Comparison of ENCODE assay signal across 10 mouse cellular contexts in genomic region chr13:55516955-55517354, GRCm38 (mm10). TPM values are rescaled to one million over a fixed set of nuclear protein-coding genes. Genes with fewer than 3 reads are reported as not detected.
DNase-seq lines count a peak whose midpoint lies in the region; ATAC-seq lines count a peak whose summit lies in the region.
"Had no signal": no experiment of that assay in that cellular context is flagged by ENCODE, and none has a peak within 500 bp of the region (broad histone marks: within the 10 kb centered on the region; RNA-seq: fewer than 3 reads in every experiment).

No protein-coding gene starts in this region.

- no peak for ATAC-seq in heart, embryonic 11.5 days (replicated peaks; ENCODE audit: insufficient number of reproducible peaks, low FRiP score, low TSS enrichment)
- ATAC-seq in neutrophil, adult 5-6 weeks (ENCODE audit: extremely low read depth, insufficient number of reproducible peaks, low FRiP score, poor library complexity, severe bottlenecking) = peak; percentile 53; the same call in 1 of the 2 replicates

- 8% methylated on average over 5 of the region's 5 CpGs for WGBS in heart, embryonic 11.5 days (ENCODE audit: insufficient replicate concordance)

- no peak overlapping the region for H3K4me3 ChIP-seq in heart, embryonic 11.5 days (ENCODE audit: low read depth, low read length)
- H3K4me3 ChIP-seq: embryonic facial prominence, embryonic 12.5 days; neural tube, embryonic 13.5 days had no signal

- peaks cover 2% of the 10 kb centered on the region for H3K4me1 ChIP-seq in heart, embryonic 11.5 days (ENCODE audit: control insufficient read depth, insufficient read depth, low read length)

- no peaks in the 10 kb centered on the region for H3K9me3 ChIP-seq in heart, embryonic 11.5 days (replicated peaks; ENCODE audit: control insufficient read depth, low read length)
- H3K9me3 ChIP-seq: embryonic facial prominence, embryonic 12.5 days; neural tube, embryonic 13.5 days had no signal

- no peaks in the 10 kb centered on the region for H3K36me3 ChIP-seq in heart, embryonic 11.5 days (ENCODE audit: control insufficient read depth, insufficient read depth, low read length)
- H3K36me3 ChIP-seq: embryonic facial prominence, embryonic 12.5 days; neural tube, embryonic 13.5 days had no signal

- no peak overlapping the region for H3K9ac ChIP-seq in heart, embryonic 11.5 days (ENCODE audit: low read depth, low read length)
- H3K9ac ChIP-seq: embryonic facial prominence, embryonic 12.5 days; neural tube, embryonic 13.5 days had no signal

- DNase-seq in heart, adult 18-20 months = peak; percentile 84 to 94
- peak; percentile 90 to 95 for DNase-seq in adrenal gland, adult 18-20 months (ENCODE audit: low spot score in 2 of 2)
- peak; percentile 93 for DNase-seq in embryo, embryonic 10.5 days (ENCODE audit: low spot score)
- peak; percentile 59 for DNase-seq in heart, postnatal 25 days (ENCODE audit: low spot score)
- DNase-seq in left cerebral cortex, postnatal 10 days (ENCODE audit: extremely low spot score in 1 of 2, low spot score in 2 of 2) = peak; percentile 87 to 89
- peak; percentile 79 for DNase-seq in testis, postnatal 14 days (ENCODE audit: low spot score)

- intact Hi-C loops in heart, postnatal 25 days (cut with DNase I) = loop anchor here (1.0 to 2.0 kb wide), 3 partner anchors 20 to 112 kb away; partner anchors contain the start of gene Ddx41
- intact Hi-C loops in left cerebral cortex, postnatal 10 days (cut with DNase I) = loop anchor here (2.0 kb wide), 2 partner anchors 40 to 112 kb away; no protein-coding TSS in a partner anchor

- H3K27me3 ChIP-seq in heart, embryonic 11.5 days (ENCODE audit: control insufficient read depth, insufficient read depth, low read length) = peaks cover 9% of the 10 kb centered on the region
- H3K27me3 ChIP-seq: embryonic facial prominence, embryonic 12.5 days had no signal

- H3K27ac ChIP-seq in heart, embryonic 11.5 days (ENCODE audit: low read depth, low read length) = no peak overlapping the region
- H3K27ac ChIP-seq: embryonic facial prominence, embryonic 12.5 days; neural tube, embryonic 13.5 days had no signal

- H3K4me2 ChIP-seq in heart, embryonic 11.5 days = no peak overlapping the region
- H3K4me2 ChIP-seq: embryonic facial prominence, embryonic 12.5 days; neural tube, embryonic 13.5 days had no signal

RNA-seq across cellular contexts. Expression of gene Pdlim7, which starts 3.5 kb away (rescaled TPM):
- total RNA-seq in heart, adult 18-20 months (2021) = 10 to 100 TPM; 42.2 to 46.6 TPM
- 439 and 451 TPM in 2 replicates for polyA plus RNA-seq in heart, embryonic 11.5 days (2014; fragmentation: Nextera tagmentation; extraction: Ambion mirVana)
- total RNA-seq in adrenal gland, adult 18-20 months (2021) = 10 to 100 TPM; 11.6 to 26.8 TPM
- 10 to 100 TPM; 65.2 to 67.7 TPM for total RNA-seq in heart, postnatal 25 days (2021)
- 10 to 100 TPM; 60.1 to 61.4 TPM for total RNA-seq in left cerebral cortex, postnatal 10 days (2021)
- total RNA-seq in neutrophil, adult 5-6 weeks (2017) = 43.2 and 47.3 TPM in 2 replicates

RNA-seq across cellular contexts. Expression of gene Dok3, which starts 12.1 kb away (rescaled TPM):
- total RNA-seq in heart, adult 18-20 months (2021) = 1 to 10 TPM; 1.6 to 3.3 TPM
- 0.90 and 1.1 TPM in 2 replicates for polyA plus RNA-seq in heart, embryonic 11.5 days (2014; fragmentation: Nextera tagmentation; extraction: Ambion mirVana)
- total RNA-seq in adrenal gland, adult 18-20 months (2021) = 1 to 10 TPM; 5.1 to 5.3 TPM
- 1 to 10 TPM; 2.2 to 2.3 TPM for total RNA-seq in heart, postnatal 25 days (2021)
- 1 to 10 TPM; 4.3 to 4.5 TPM for total RNA-seq in left cerebral cortex, postnatal 10 days (2021)
- total RNA-seq in neutrophil, adult 5-6 weeks (2017) = 193 and 198 TPM in 2 replicates

RNA-seq across cellular contexts. Expression of gene Ddx41, which starts 19.5 kb away (rescaled TPM):
- 10 to 100 TPM; 11.6 to 13.8 TPM for total RNA-seq in heart, adult 18-20 months (2021)
- polyA plus RNA-seq in heart, embryonic 11.5 days (2014; fragmentation: Nextera tagmentation; extraction: Ambion mirVana) = 36.5 and 39.9 TPM in 2 replicates
- 10 to 100 TPM; 40.6 to 47.1 TPM for total RNA-seq in adrenal gland, adult 18-20 months (2021)
- 10 to 100 TPM; 13.1 to 13.2 TPM for total RNA-seq in heart, postnatal 25 days (2021)
- total RNA-seq in left cerebral cortex, postnatal 10 days (2021) = 10 to 100 TPM; 42.0 to 43.4 TPM
- total RNA-seq in neutrophil, adult 5-6 weeks (2017) = 107 and 116 TPM in 2 replicates

RNA-seq across cellular contexts. Expression of gene Dbn1, which starts 29.0 kb away (rescaled TPM):
- 1 to 10 TPM; 5.7 to 6.4 TPM for total RNA-seq in heart, adult 18-20 months (2021)
- 64.1 and 83.0 TPM in 2 replicates for polyA plus RNA-seq in heart, embryonic 11.5 days (2014; fragmentation: Nextera tagmentation; extraction: Ambion mirVana)
- total RNA-seq in adrenal gland, adult 18-20 months (2021) = 10 to 100 TPM; 11.1 to 16.2 TPM
- total RNA-seq in heart, postnatal 25 days (2021) = 10 to 100 TPM; 10.6 to 10.8 TPM
- 100 to 1,000 TPM; 350 to 366 TPM for total RNA-seq in left cerebral cortex, postnatal 10 days (2021)
- 0.12 TPM in 2 replicates for total RNA-seq in neutrophil, adult 5-6 weeks (2017)

RNA-seq across cellular contexts. Expression of gene Prr7, which starts 52.9 kb away (rescaled TPM):
- under 1 TPM; 0.45 to 0.82 TPM for total RNA-seq in heart, adult 18-20 months (2021)
- 0.21 and 0.34 TPM in 2 replicates for polyA plus RNA-seq in heart, embryonic 11.5 days (2014; fragmentation: Nextera tagmentation; extraction: Ambion mirVana)
- 1 to 10 TPM; 1.9 to 2.2 TPM for total RNA-seq in adrenal gland, adult 18-20 months (2021)
- 1 to 10 TPM in 1 of 2 experiments, under 1 TPM in 1; 0.56 to 1.2 TPM for total RNA-seq in heart, postnatal 25 days (2021)
- 100 to 1,000 TPM in 1 of 2 experiments, 10 to 100 TPM in 1; 91.9 to 103 TPM for total RNA-seq in left cerebral cortex, postnatal 10 days (2021)
- 12.3 and 14.1 TPM in 2 replicates for total RNA-seq in neutrophil, adult 5-6 weeks (2017)

Comparison
In these comparisons a context has a peak if more than half of its experiments do, and no peak if none do; other contexts are left out.
1. RNA of gene Dok3, which starts 12.1 kb away (total RNA-seq): 193 to 198 TPM in neutrophil, adult 5-6 weeks; 5.1 to 5.3 TPM in adrenal gland, adult 18-20 months, 4.3 to 4.5 TPM in left cerebral cortex, postnatal 10 days, 1.6 to 3.3 TPM in heart, adult 18-20 months and 2.2 to 2.3 TPM in heart, postnatal 25 days; every median in the first group is over 10 times any median in the second.
2. Peak in every context shown above with its lines, with median percentiles within 50 percentile points of each other: DNase-seq.